Mouse (Mus musculus) limb, embryonic 14.5 days (tissue): ENCODE measurements at regions not wholly inside any gene's neighbourhood (a gene's known extent, or its start where the extent isn't known, plus 50 kb on each side); places are given as distances from the start of the nearest gene placed in this dataset.

Source experiments
- ATAC-seq: fragments of 200-750 bp; cut with Nextera tagmentation; 2 replicates; pipeline ENCODE4 v1.8.0; 2017; ENCODE audit warnings: low read depth, moderate number of reproducible peaks, moderate TSS enrichment; ENCODE audit not compliant: low FRiP score
- DNase-seq: peaks from one replicate; pipeline ENCODE4 v3.0.0-alpha.2; 2015; ENCODE audit warnings: low spot score
- H3K27ac ChIP-seq: fragments of 300-500 bp; sonication (generic); replicated peaks from 2 replicates; pipeline ENCODE4 v1.5.1; 2014; ENCODE audit warnings: low read depth, mild to moderate bottlenecking, low read length, moderate library complexity, mixed read lengths
- H3K27me3 ChIP-seq: fragments of 300-500 bp; sonication (generic); 2 replicates; pipeline ENCODE4 v1.6.1; 2014; ENCODE audit warnings: low read length, mixed read lengths; ENCODE audit not compliant: control insufficient read depth, insufficient read depth
- H3K36me3 ChIP-seq: fragments of 300-500 bp; sonication (generic); 2 replicates; pipeline ENCODE4 v1.6.1; 2014; ENCODE audit warnings: mild to moderate bottlenecking, low read length, moderate library complexity, mixed read lengths; ENCODE audit not compliant: control insufficient read depth, insufficient read depth
- H3K4me1 ChIP-seq: fragments of 300-500 bp; sonication (generic); 2 replicates; pipeline ENCODE4 v1.6.1; 2014; ENCODE audit warnings: antibody characterized with exemption, low read length, mixed read lengths; ENCODE audit not compliant: control insufficient read depth, insufficient read depth
- H3K4me2 ChIP-seq: fragments of 300-500 bp; sonication (generic); replicated peaks from 2 replicates; pipeline ENCODE4 v1.6.1; 2014; ENCODE audit warnings: low read depth, mild to moderate bottlenecking, low read length, moderate library complexity; ENCODE audit not compliant: severe bottlenecking
- H3K4me3 ChIP-seq: fragments of 300-500 bp; sonication (generic); replicated peaks from 2 replicates; pipeline ENCODE4 v1.5.1; 2014; ENCODE audit warnings: low read length
- H3K9ac ChIP-seq: fragments of 300-500 bp; sonication (generic); 2 replicates; pipeline ENCODE4 v1.6.1; 2014; ENCODE audit warnings: mild to moderate bottlenecking, low read depth, low read length, moderate library complexity; ENCODE audit not compliant: severe bottlenecking
- H3K9me3 ChIP-seq: fragments of 300-500 bp; sonication (generic); 2 replicates; pipeline ENCODE4 v1.6.1; 2016; ENCODE audit warnings: low read length; ENCODE audit not compliant: control insufficient read depth
- POLR2A ChIP-seq: fragments of 200-500 bp; IDR thresholded peaks from 2 replicates; pipeline ENCODE4 v1.8.0; 2012; ENCODE audit warnings: inconsistent platforms, mild to moderate bottlenecking, moderate library complexity, borderline replicate concordance; ENCODE audit not compliant: insufficient read depth, insufficient read length; ENCODE audit errors: extremely low read depth
- WGBS: fragments of 180-500 bp; shearing (Covaris S2); extraction: QIAGEN DNeasy Blood & Tissue Kit; methylation state at CpG from one replicate; pipeline ENCODE4 v1.1.7; 2014; 5-methylcytosine and 5-hydroxymethylcytosine counted together

GRCm38 (mm10) chr10:66337994-66338393 is 757.9 kb upstream of the Jmjd1c start:
- Histone ChIP-seq H3K27ac (no peak overlapping the region), H3K36me3 (no peaks in the 10 kb centered on the region), H3K9me3 (no peaks in the 10 kb centered on the region), H3K4me2 (no peak overlapping the region), H3K27me3 (no peaks in the 10 kb centered on the region), H3K4me1 (no peaks in the 10 kb centered on the region), H3K9ac (no peak overlapping the region), H3K4me3 (no peak overlapping the region)
- WGBS: 73% methylated on average over 1 of the region's 1 CpGs
- ATAC-seq: no peak; the same call in 1 of the 2 replicates
- TF ChIP-seq POLR2A: no peak
- no peak for DNase-seq

GRCm38 (mm10) chr10:66342823-66343350 is 753.0 kb upstream of the Jmjd1c start:
- H3K27ac ChIP-seq: no peak overlapping the region
- ATAC-seq: no peak
- no peaks in the 10 kb centered on the region for H3K9me3 ChIP-seq
- no peaks in the 10 kb centered on the region for H3K36me3 ChIP-seq
- H3K27me3 ChIP-seq: no peaks in the 10 kb centered on the region
- DNase-seq: no peak
- H3K4me2 ChIP-seq: no peak overlapping the region
- no peak overlapping the region for H3K4me3 ChIP-seq
- H3K9ac ChIP-seq: no peak overlapping the region
- WGBS: 74% methylated on average over 5 of the region's 5 CpGs
- no peaks in the 10 kb centered on the region for H3K4me1 ChIP-seq
- TF ChIP-seq POLR2A: no peak

DNA sequence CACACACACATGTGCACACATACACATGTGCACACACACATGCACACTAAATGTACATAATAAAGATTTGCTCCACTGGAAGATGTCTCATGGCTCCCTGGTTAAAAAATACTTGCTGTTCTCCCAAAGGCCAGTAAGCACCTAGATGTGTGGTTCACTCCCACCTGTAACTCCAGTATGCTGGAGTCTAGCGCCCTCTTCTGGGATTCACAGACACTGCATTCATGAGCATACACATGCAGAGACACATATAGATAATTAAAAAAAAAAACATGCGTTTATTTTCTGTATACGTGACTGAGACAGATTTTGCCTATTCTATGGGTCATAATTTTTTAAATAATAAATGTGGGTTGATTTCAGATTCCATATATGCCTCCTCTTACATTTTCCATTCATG is 747.5 kb upstream of the Jmjd1c start:
- no peak for TF ChIP-seq POLR2A
- 69% methylated on average over 3 of the region's 3 CpGs for WGBS
- Histone ChIP-seq H3K9ac (no peak overlapping the region), H3K36me3 (no peaks in the 10 kb centered on the region), H3K4me2 (no peak overlapping the region), H3K4me1 (no peaks in the 10 kb centered on the region), H3K4me3 (no peak overlapping the region), H3K9me3 (no peaks in the 10 kb centered on the region), H3K27ac (no peak overlapping the region), H3K27me3 (no peaks in the 10 kb centered on the region)
- DNase-seq (no peak), ATAC-seq (no peak)

GRCm38 (mm10) chr10:66351036-66351435 is 744.9 kb upstream of the Jmjd1c start:
- 53% methylated on average over 1 of the region's 1 CpGs for WGBS
- Histone ChIP-seq H3K27me3 (no peaks in the 10 kb centered on the region), H3K9ac (no peak overlapping the region), H3K4me3 (no peak overlapping the region), H3K4me2 (no peak overlapping the region), H3K36me3 (no peaks in the 10 kb centered on the region), H3K9me3 (no peaks in the 10 kb centered on the region), H3K4me1 (no peaks in the 10 kb centered on the region), H3K27ac (no peak overlapping the region)
- no peak for TF ChIP-seq POLR2A
- no peak for DNase-seq
- ATAC-seq: no peak

GRCm38 (mm10) chr10:66354072-66354471 is 741.9 kb upstream of the Jmjd1c start:
- Histone ChIP-seq H3K36me3 (no peaks in the 10 kb centered on the region), H3K4me3 (no peak overlapping the region), H3K27me3 (no peaks in the 10 kb centered on the region), H3K9ac (no peak overlapping the region), H3K4me2 (no peak overlapping the region), H3K27ac (no peak overlapping the region), H3K4me1 (no peaks in the 10 kb centered on the region), H3K9me3 (no peaks in the 10 kb centered on the region)
- no peak for TF ChIP-seq POLR2A
- 63% methylated on average over 1 of the region's 1 CpGs for WGBS
- no peak for ATAC-seq
- DNase-seq: no peak

DNA sequence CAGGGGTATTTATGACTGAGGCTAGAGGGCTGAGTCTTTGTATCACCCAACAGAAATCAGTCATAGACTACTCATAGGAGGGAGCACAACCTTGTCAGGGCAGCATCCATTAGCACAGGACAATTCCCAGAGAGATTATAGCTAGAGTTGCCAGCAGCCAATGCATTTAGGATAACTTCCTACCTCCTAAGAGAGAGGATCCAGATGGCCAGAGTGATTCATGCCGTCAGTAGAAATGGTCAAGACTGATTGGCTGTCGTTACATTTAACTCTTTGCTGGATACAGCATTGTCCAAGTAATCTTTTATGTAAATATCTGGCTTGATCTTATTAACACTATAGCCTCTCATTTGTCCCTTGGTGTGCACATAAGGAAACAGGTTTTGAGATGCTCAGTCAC is 740.9 kb upstream of the Jmjd1c start:
- no peak overlapping the region for H3K4me3 ChIP-seq
- H3K36me3 ChIP-seq: no peaks in the 10 kb centered on the region
- WGBS: 61% methylated on average over 2 of the region's 2 CpGs
- no peak overlapping the region for H3K9ac ChIP-seq
- no peak overlapping the region for H3K27ac ChIP-seq
- no peak for DNase-seq
- no peaks in the 10 kb centered on the region for H3K9me3 ChIP-seq
- ATAC-seq: no peak
- H3K4me2 ChIP-seq: no peak overlapping the region
- no peaks in the 10 kb centered on the region for H3K27me3 ChIP-seq
- TF ChIP-seq POLR2A: no peak
- H3K4me1 ChIP-seq: no peaks in the 10 kb centered on the region
